Mouse (Mus musculus): ENCODE data around the gene Nfasc.

DNA sequence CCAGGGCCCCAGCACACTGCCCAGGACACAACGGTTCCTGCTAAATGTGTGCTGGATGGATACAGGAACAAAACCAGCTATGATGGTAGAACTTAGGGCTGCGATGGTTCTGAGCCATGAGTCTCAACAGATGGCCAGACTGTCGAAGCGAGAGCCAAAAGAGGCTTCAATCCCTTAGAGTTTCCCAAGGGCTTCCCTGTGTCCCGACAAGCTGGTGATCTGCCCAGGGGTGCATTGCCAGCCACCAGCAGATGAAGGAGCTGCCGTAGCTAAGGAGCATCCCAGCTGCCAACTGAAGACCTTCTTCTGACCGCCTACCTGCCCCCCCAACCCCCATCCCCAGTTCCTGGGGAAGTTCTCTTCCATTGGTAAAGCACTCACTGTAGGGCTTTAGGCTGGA, 104.3 kb downstream of the Nfasc start:
- TF ChIP-seq POLR2A (IDR thresholded peaks at IDR 0.05; ENCODE audit: control insufficient read depth, low read depth, low read length) (no peak), CTCF (IDR thresholded peaks at IDR 0.05; ENCODE audit: control insufficient read depth, insufficient read depth, insufficient replicate concordance, low read depth, low read length) (no peak)
